Mouse (Mus musculus): ENCODE data around the gene Ston2. TPM values are rescaled to one million over a fixed set of nuclear protein-coding genes. Genes with fewer than 3 reads are reported as not detected.
"Not testable (repeated sequence)": the region's sequence is repeated elsewhere in the genome, so short reads cannot be mapped to it uniquely, and the experiment has no call there.

Ston2 gene
- total RNA-seq, 2 experiments from 2014 or later: 69.6 to 75.4 TPM

DNA sequence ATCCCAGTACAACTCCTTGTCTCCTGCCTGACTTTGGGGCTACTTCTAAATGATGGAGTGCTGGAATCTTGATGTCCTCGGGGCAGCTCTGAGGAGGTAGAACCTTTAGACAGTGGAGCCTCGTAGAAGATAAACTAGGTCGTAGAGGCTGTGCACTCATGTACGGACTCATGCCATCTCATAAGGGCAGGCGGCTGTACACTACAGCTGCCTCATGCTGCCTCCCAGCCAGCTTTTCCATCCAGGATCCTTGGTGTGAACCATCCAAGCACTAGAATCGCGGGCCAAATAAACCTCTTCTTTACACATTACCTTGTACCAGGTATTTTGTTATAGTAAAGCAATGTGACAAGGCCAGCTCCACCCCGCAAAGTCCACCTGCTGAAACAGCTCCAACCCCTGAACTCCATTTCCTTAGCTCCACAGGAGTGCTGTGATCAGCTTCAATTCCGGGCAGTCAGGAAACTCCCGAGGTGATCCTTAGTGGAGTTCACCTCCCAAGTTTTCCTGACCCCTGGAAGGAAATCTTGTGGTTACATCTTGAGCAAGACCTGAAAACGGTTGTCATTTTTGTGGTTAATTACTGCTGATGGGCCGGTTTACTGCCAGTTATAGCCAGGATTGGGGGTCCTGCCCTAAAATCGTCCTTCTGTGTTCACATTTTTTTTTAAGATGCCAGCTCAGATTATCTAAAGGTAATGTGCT, 36.1 kb downstream of the Ston2 start:
- DNase-seq (ENCODE audit: low spot score): no peak

DNA sequence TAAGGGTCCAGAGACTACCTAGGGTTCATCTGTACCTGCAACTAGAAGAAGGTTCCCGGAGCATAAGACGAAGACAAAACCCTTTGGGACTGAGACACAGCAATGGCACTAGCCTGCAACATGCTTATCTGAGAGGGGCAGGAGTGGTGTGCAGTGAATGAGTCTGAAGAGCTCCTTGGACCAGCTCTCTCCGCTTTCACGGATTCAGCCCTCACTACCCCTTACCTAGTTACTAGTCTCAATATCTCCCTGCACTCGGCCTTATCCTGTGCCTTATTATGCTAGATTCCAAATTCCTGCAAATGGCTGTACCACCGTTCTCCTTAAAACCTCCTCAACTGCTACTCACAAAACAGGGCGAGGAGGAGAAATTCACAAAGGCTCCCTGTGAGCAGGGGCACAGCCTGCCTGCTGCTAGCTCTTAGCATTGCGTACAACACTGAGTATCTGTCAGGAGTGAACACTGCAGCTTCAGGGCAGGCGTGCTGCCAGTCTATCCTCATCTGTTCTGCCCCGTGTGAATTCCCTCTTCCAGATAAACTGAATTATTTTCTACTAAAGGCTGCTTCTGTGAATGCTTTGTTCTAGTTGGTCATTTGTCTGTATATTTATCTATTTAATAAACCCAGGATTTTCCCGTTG, 38.5 kb downstream of the Ston2 start:
- no peak for DNase-seq (ENCODE audit: low spot score)

DNA sequence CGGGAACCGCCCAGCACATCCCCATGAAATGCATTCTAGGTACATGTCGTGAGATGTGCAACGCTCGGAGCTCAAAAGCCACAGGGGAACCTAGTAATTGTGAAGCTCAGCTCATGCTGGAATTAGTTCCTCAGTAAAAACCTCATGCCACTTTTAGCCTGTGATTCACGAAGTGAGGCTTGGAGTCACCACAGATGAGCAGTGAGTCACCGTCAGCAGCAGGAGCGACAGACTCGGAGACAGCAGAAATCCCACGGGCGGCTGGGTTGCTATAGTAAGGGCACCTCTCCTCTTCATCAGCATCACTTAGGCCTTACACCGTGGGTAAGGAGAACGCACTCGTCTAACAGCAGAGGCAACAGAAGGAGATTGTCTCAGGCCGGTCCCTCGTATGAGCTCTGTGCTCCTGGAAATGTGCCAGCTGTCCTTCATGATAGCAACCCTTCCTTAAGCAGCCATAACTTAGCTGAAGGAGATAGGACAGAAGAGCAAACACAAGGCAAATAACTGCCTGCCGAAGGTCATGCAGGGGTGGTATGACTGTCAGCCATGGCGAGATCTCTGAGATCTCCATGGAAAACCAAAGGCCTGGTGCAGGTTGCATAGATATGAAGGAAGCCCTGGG, 39.8 kb downstream of the Ston2 start:
- peak; percentile 45 for DNase-seq (ENCODE audit: low spot score)

DNA sequence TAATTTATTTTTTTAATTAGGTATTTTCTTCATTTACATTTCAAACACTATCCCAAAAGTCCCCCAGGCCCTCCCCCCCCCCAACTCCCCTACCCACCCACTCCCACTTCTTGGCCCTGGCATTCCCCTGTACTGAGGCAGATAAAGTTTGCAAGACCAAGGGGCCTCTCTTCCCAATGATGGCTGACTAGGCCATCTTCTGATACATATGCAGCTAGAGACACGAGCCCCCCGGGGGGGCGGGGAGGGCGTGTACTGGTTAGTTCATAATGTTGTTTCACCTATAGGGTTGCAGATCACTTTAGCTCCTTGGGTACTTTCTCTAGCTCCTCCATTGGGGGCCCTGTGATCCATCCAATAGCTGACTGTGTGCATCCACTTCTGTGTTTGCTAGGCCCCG, 41.3 kb downstream of the Ston2 start:
- DNase-seq (ENCODE audit: low spot score): not testable (repeated sequence)

DNA sequence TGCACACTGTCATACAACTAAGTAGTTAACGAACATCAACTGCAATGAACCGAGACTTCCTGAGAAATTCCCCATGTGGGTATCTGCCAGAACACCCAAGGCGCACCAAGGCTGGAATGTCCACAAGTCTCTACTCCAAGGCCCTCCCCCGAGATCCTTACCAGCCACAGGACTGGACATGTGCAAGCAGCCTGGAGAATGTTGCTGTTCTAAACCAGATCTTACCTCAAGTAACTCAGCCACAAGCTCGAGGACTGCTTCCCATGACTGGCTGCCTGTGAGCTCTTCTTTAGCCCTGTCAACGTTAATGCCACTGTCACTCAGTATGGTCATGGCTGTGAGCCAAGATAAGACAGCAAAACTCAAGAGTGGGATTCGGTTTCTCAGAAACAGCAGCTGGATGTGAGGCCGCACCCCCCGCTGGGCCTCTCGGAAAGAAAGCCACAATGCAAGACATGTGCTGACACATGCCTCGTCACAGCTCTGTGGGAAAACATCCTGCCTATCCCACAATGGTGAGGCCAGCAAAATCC, 42.4 kb downstream of the Ston2 start:
- DNase-seq (ENCODE audit: low spot score): peak; percentile 33

DNA sequence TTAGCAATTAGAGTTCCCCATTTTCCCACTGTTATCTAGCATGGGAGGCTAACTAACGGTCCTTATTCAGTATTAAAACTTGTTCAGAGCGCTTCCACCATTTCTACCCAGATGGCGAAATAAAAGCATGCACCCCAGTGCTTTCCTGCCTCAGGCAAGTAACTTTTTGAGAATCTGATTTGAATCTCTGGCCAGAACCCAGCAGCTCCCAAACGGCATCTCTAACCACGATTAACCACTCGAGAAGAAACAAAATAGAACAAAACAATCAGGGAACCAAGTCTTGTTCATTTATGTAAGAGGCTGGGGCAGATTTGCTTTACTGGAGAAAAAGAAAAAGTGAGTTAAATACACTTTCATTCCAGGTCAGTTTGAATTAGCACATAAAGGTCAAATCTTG, 44.1 kb downstream of the Ston2 start:
- DNase-seq (ENCODE audit: low spot score): no peak

DNA sequence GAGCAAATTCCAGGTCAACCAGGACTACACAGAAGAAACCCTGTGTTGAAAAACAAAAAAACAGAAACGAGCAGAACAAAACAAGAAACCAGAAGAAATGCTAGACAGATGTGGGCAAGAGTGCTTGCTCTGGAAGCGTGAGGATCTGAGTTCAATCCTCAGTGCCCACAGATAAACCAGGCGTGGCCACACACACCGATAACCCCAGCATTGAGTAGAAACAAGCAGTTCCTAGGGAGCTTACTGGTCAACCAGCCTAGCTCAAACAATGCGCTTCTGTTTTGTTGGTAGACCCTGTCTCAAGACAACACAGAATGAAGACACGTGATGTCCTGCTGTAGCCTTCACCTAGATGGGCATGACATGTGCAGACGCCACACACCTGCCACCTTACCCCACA, 45.3 kb downstream of the Ston2 start:
- DNase-seq (ENCODE audit: low spot score): no peak

DNA sequence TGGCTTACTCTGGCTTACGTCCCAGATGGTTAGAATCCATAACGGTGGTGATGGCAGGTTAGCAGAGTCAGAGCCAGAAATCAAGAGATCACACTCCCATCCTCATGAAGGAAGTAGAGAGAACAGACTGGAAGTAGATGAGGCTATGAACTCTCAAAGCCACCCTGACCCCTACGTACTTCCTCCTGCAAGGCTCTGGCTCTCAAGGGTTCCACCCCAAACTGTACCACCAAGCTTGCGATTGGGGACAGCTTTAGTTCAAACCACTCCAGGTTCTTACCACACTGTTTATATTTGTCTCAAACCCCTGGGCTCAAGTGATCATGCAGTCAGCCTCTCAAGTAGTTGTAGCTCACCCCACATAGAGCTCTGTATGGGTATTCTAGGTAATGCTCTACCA, 49.8 kb downstream of the Ston2 start:
- DNase-seq (ENCODE audit: low spot score): no peak

DNA sequence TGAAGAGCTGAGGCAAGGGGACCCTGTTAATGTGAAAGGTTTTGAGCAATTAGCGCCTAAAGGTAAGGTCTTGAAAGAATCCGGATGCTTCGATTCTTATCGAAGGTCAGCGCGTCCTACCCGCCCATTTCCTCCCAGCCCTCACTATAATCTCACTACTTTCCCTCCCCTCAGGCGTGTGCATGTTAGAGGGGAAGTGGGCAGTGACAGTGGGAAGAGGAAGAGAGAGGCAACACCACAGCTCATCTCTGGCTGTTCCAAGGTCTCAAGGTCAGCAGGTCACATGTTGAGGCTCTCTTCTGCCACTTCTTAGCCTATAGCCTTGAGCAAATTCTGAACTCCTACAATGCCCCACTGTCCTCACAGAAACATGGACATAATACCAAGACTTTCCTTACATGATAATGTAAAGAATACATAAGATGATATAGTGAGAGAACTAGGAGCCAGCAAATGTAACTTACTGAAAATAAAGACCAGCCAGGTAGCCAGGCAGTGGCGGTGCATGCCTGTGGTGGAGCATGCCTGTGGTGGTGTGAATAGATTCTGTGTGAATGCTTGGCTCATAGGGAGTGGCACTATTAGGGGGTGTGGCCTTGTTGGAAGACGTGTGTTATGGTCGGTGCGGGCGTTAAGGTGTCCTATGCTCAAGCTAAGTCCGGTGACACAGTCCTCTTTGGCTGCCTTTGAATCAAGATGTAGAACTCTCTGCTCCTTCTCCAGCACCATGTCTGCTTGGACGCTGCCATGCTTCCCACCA, 51.8 kb downstream of the Ston2 start:
- DNase-seq (ENCODE audit: low spot score): no peak

DNA sequence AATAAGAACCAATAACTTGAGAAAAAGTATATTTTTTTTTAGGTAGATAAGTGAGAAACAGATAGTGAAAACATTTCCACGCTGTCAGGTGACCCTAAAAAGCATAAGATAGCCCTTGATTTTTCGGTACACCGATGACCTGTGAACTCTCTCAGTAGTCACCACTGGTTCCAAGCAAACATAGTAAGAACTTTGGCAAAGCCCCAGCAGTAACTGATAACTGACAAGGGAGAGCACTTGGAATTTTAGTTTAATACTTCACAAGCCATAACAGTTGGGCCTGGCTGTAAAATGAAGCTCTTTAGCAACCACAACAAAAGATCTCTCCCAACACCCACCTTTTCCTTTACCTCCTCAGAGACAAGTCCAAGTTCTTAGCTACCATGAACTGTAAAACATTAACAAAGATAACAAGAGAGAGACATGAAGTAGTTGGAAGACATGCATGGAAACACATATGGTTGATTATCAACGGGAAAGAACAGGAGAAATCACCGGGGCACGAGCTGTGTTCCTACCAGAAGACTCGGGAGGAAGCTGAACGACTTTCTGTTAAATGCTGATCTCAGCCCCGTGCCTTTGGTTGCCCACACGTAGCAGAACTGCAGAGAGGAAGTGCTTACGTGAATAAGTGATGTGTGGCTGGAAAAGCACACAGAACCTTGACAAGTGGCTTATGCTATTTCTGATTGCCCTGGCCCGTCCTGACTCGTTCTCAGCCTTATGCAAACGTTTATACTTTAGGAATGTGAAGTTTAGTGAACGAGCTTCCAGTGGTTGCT, 53.8 kb downstream of the Ston2 start:
- no peak for DNase-seq (ENCODE audit: low spot score)

DNA sequence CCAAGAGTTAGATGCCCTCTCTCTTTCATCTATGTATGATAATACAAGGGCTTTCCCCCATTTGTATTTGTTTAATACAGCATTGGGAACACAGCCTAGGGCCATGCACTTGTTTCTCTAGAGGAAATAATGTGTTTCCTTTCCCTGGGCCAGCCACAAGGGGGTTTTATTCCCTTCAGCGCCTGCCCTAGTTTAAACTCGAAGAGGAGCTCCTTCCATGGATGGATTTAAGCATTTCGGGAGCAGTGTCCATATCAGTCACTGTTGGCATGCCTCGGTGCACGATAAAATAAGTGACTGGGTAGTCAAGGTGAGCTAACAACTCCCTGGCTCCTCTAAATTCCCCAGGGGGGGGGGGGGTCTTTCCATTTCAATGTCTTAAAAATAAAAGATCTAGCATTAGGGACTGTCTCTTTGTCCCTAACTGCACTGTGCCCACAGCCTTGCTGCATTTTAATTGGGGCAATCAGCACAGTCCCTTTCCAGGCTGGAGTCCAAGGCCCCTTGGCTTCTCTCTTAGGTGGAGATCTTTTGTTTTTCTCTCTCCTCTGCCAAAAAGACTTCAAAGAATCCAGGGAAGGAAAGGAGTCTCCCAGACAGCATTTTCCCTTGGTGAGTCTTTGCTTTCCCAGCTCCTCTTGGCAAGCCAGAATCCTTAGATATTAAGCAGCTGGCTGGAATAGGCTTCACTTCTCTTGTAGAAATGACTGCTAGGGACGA, 55.3 kb downstream of the Ston2 start:
- no peak for DNase-seq (ENCODE audit: low spot score)

DNA sequence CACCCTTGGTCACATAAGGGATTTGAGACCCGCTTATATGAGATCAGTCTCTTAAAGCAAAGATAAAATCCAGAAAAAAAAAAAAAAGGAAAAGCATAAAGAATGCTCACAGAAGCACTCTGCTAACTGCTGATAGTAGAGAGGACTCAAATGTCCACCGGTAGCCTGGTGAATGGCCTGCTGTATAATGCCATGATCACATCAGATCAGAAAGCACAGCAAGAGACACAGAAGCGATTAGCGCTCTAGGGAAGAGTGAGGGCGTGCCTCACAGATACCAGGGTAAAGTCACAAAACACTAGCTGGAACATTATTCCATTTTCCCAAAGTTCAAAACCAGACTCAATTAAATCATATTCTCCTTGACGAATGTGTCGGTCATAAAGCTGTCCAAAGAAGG, 62.0 kb downstream of the Ston2 start:
- DNase-seq (ENCODE audit: low spot score): no peak

DNA sequence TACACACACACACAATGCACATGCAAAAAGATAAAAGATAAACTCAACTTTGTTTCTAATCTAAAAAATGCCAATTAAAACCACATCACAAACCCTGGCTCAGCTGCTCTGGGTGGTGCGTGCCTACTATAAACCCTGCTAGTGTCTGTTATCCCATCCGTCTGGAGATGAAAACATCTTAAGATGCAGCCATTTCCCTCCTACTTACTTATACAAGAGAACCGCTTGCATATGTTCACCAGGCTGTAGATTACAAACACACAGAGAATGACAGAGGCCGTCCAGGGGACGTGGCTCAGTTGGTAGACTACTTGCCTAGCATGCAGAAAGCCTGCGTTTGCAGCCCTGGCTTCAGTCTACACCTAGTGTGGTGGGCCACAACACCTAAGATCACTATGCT, 64.3 kb downstream of the Ston2 start:
- DNase-seq (ENCODE audit: low spot score): no peak

DNA sequence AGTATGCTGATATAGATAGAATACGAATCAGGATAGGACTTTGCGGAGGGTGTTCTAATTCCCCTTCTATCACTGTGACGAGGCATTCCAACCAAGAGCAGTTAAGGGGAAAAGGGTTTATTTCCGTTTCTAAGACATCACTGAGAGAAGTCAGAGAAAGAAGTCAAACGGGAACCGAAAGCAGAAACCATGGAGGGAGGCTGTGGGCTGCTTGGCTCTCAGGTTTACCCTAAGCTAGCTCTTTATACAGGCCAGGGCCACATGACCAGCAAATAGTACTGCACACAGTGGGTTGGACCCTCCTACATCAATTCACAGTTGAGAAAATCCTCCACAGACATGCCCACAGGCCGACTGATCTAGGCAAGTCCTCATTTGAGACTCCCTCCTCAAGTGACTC, 69.1 kb downstream of the Ston2 start:
- no peak for DNase-seq (ENCODE audit: low spot score)

DNA sequence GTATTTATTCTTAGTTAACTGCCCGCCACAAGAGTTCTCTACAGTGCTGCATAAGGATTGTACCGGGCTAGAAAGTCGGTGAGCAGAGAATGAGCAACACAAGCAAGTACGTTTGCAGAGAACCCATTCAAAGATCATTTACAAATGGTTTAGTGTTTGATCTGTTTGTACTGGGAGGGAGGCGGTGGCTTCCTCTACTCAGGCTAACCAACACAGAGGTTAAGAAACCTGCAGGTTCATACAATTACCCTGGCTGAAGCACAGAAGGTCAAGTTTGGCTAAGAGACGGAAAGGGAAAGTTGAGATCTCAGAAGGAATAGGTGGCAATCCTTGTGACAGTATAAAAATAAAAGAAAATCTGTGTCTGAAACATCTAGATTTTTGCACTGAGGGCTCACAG, 72.5 kb downstream of the Ston2 start:
- DNase-seq (ENCODE audit: low spot score): no peak

DNA sequence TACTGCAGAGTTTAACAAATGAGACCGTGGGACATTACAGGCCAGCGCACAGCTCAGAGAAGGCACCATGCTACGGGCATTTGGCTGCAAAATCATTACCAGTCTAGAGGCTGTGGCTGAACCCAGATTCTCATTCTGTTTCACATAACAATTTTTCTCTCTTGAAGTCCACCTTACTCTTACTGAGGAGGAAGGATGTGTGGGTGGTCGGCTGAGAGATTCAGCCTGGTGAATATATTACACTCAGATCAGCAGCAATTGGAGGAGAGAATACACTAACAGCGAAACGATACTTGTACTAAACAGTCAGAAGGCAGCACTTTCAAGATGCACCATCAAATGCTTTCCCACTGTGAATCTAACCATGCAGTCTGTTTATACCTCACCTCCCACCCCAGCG, 74.8 kb downstream of the Ston2 start:
- no peak for DNase-seq (ENCODE audit: low spot score)

DNA sequence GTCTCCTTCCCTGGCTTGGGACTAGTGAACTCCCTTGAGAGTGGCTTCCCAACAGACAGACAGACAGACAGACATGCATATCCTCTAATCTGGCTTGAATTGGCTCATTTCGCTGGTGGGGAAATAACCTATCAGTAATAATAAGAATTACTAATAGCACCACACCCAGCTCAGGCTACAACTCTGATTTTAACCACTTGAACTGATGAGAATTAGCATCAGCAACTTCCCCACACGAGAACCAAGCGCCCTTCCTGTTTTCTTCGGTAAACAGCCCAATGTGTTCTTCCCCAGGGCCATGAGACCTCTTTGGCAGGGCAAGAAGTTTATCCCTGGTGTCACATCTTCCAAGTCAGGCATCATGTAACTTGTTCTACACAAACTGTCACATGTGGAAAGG, 76.5 kb downstream of the Ston2 start:
- DNase-seq (ENCODE audit: low spot score): no peak

DNA sequence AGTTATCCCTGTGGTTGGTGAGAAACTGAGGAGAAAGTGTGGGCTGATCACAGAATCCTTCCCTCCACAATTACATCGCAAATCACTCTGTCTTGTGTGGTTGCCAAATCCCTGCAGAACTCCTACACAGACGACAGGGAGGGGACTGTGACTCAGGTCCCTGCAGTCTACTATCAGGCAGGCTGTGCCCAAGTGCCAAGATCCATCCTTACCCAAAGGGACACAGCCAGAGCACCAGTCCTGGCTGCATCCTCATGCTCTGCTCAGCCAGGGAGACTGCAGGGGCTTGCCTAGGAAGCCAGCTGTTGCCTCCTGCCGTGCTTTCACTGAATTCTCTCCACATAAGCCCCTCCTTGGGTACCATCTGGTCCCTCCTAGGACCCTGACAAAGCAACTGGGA, 77.3 kb downstream of the Ston2 start:
- no peak for DNase-seq (ENCODE audit: low spot score)

DNA sequence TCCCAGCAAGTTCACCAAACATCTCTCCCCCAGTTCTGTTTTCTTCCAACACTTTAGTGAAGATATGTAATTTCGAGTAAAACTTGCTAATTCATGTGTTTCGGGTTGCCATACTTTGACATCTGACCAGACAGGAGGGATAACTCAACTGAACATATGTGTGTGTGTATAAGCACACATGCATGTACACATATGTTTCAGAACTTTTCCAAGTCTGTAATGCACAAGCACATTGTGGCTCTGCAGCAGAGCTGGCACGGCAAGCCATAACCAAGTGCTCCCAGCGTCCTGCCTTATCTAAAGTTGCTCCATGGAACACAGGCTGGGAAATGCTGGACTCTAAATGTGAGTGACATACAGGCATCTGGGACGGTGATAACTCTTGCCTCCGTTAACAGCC, 78.6 kb downstream of the Ston2 start:
- no peak for DNase-seq (ENCODE audit: low spot score)

DNA sequence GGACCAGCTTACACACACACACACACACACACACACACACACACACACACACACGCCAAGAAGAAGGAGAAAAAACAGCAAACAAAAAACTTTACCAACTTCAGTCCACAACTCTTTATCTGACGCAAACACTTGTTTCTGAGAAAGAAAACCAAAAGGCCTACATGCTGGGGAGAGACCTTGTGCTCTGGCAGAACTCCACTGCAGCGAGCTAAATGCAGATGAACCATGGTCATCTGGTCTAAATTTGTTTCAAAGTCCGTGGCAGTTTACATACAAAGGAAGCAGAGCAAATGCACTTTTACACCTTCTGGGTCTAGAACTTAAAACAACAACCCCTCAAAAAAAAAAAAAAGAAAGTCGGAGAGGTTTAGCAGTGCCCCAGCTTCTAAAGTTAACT, 79.0 kb downstream of the Ston2 start:
- DNase-seq (ENCODE audit: low spot score): no peak

DNA sequence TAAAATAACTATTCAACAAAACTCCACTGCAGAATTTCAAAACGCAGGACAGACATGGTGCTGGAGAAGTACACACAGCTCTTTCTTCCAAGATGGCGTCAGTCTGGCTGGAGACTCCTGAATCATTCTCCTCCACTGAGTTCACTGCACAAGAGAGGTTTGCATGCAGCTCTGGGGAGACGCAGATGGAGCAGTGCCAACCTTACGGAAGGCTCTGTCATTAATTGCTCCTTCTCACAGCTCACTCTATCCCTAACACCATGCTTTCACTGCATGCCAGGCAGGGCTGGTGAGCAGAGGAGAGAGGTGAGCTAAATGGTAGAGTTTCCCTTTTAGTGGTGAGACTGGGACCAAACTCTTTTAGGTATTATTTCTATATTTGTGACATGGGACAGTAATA, 80.4 kb downstream of the Ston2 start:
- DNase-seq (ENCODE audit: low spot score): no peak
